ENCODE assay signal across 8 mouse cellular contexts in the genomic region with DNA sequence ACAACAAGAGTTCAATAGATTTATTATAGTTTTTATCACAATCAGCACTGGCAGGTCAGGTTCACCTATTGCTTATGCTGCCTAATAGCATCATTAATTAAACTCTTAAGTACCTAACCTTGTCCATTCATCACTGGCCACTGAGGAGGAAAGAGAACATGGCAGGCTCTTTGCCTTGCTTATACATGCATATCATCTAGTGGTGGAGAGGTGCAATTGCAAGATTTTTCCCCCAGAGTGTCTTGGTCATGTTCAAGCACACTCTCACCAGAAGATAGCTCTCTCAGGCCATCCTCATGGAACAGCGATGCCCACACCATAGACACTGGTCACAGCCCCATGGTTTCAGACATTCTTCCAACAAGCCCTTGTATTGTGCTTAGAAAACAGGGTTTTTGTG.
DNase-seq lines count a peak whose midpoint lies in the region; ATAC-seq lines count a peak whose summit lies in the region.

No protein-coding gene starts in this region.

- no peak for ATAC-seq in activated CD4-positive, CD25-positive, alpha-beta regulatory T cell, adult 4 months

- DNase-seq in adrenal gland, postnatal 10 days = peak; percentile 13
- no peak for DNase-seq in adrenal gland, adult 8-10 months
- DNase-seq in left cerebral cortex, adult 11 months (ENCODE audit: low spot score) = peak; percentile 24
- DNase-seq in left cerebral cortex, adult 9 months (ENCODE audit: low spot score in 2 of 2) = no peak
- DNase-seq in NIH3T3 (ENCODE audit: low read depth) = peak; percentile 31
- peak; percentile 10 to 23 for DNase-seq in kidney, postnatal 36 days
- DNase-seq in spleen, adult 12 weeks (ENCODE audit: low spot score) = no peak

Comparison
In these comparisons a context has a peak if more than half of its experiments do, and no peak if none do; other contexts are left out.
1. DNase-seq: peak in adrenal gland, postnatal 10 days (single experiment), left cerebral cortex, adult 11 months (single experiment), NIH3T3 (single experiment) and kidney, postnatal 36 days (2 of 2); none in adrenal gland, adult 8-10 months (single experiment), left cerebral cortex, adult 9 months (0 of 2) and spleen, adult 12 weeks (single experiment).